Mouse (Mus musculus) heart, embryonic 16.5 days (tissue): ENCODE data around the gene Tcp11l1. TPM values are rescaled to one million over a fixed set of nuclear protein-coding genes. Genes with fewer than 3 reads are reported as not detected.

Experiments used
- ATAC-seq: fragments of 200-750 bp; cut with Nextera tagmentation; replicated peaks from 2 replicates; pipeline ENCODE4 v1.8.0; 2017; ENCODE audit warnings: moderate number of reproducible peaks; ENCODE audit not compliant: insufficient read depth, low FRiP score; ENCODE audit errors: extremely low read depth
- H3K27ac ChIP-seq: fragments of 300-500 bp; sonication (generic); 2 replicates; pipeline ENCODE4 v1.5.1; 2014; ENCODE audit warnings: mild to moderate bottlenecking, low read length, control low read depth, moderate library complexity
- H3K27me3 ChIP-seq: fragments of 300-500 bp; sonication (generic); 2 replicates; pipeline ENCODE4 v1.6.1; 2014; ENCODE audit warnings: low read length, mixed read lengths; ENCODE audit not compliant: control insufficient read depth, insufficient read depth
- H3K36me3 ChIP-seq: fragments of 300-500 bp; sonication (generic); 2 replicates; pipeline ENCODE4 v1.6.1; 2014; ENCODE audit not compliant: control insufficient read depth, insufficient read depth
- H3K4me1 ChIP-seq: fragments of 300-500 bp; sonication (generic); 2 replicates; pipeline ENCODE4 v1.6.1; 2014; ENCODE audit warnings: low read length, mixed read lengths; ENCODE audit not compliant: control insufficient read depth, insufficient read depth
- H3K4me2 ChIP-seq: fragments of 300-500 bp; sonication (generic); 2 replicates; pipeline ENCODE4 v1.6.1; 2014; ENCODE audit warnings: low read depth, mild to moderate bottlenecking, control low read depth, low read length
- H3K4me3 ChIP-seq: fragments of 300-500 bp; sonication (generic); 2 replicates; pipeline ENCODE4 v1.5.1; 2014; ENCODE audit warnings: mild to moderate bottlenecking, control low read depth, low read length
- H3K9ac ChIP-seq: fragments of 300-500 bp; sonication (generic); 2 replicates; pipeline ENCODE4 v1.6.1; 2014; ENCODE audit warnings: low read length, control low read depth
- H3K9me3 ChIP-seq: fragments of 300-500 bp; sonication (generic); replicated peaks from 2 replicates; pipeline ENCODE4 v1.6.1; 2016; ENCODE audit warnings: low read length; ENCODE audit not compliant: control insufficient read depth
- WGBS: fragments of 180-500 bp; shearing (Covaris S2); extraction: QIAGEN DNeasy Blood & Tissue Kit; methylation state at CpG from one replicate; pipeline ENCODE4 v1.1.7; 2014; 5-methylcytosine and 5-hydroxymethylcytosine counted together
- polyA plus RNA-seq: library from polyadenylated mRNA; unstranded; fragments of >200 nt; fragmentation: Nextera tagmentation; extraction: Ambion mirVana; gene quantifications from 2 replicates; pipeline ENCODE4 v1.2.1, GENCODE M21; 2015

Gene Tcp11l1
- polyA plus RNA-seq, 1 experiment from 2014 or later, result 28.0 TPM

GRCm38 (mm10) chr2:104692551-104692950 is 19.4 kb downstream of the Tcp11l1 start:
- H3K4me3 ChIP-seq, result no peak overlapping the region
- ATAC-seq, result no peak
- no peaks in the 10 kb centered on the region for H3K27me3 ChIP-seq
- no peaks in the 10 kb centered on the region for H3K9me3 ChIP-seq
- H3K36me3 ChIP-seq, result no peaks in the 10 kb centered on the region
- WGBS, result 37% methylated on average over 2 of the region's 2 CpGs
- no peak overlapping the region for H3K4me2 ChIP-seq
- H3K27ac ChIP-seq, result no peak overlapping the region
- H3K9ac ChIP-seq, result no peak overlapping the region
- H3K4me1 ChIP-seq, result no peaks in the 10 kb centered on the region

DNA sequence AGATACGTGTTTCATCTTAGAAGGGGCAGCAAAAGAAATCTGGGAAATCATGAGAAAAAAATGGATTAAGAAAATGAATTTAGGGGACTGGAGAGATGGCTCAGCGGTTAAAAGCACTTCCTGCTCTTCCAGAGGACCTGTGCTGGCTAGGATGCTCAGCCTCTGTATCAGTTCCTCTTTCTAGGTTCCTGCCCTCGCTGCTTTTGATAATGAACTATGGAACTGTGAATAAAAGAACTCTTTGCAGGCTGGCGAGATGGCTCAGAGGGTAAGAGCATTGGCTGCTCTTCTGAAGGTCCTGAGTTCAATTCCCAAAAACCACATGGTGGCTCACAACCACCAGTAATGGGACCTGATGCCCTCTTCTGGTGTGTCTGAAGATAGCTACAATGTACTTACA is 21.2 kb downstream of the Tcp11l1 start:
- 74% methylated on average over 4 of the region's 4 CpGs for WGBS

GRCm38 (mm10) chr2:104688724-104689123 is 23.2 kb downstream of the Tcp11l1 start:
- ATAC-seq, result no peak
- H3K36me3 ChIP-seq, result no peaks in the 10 kb centered on the region
- no peaks in the 10 kb centered on the region for H3K9me3 ChIP-seq
- H3K9ac ChIP-seq, result no peak overlapping the region
- no peak overlapping the region for H3K4me3 ChIP-seq
- H3K4me1 ChIP-seq, result no peaks in the 10 kb centered on the region
- WGBS, result 80% methylated on average over 8 of the region's 8 CpGs
- H3K4me2 ChIP-seq, result no peak overlapping the region
- H3K27me3 ChIP-seq, result no peaks in the 10 kb centered on the region
- H3K27ac ChIP-seq, result no peak overlapping the region

More for the DNA sequence above, 21.2 kb downstream of the Tcp11l1 start:
- no peak overlapping the region for H3K9ac ChIP-seq
- no peaks in the 10 kb centered on the region for H3K36me3 ChIP-seq
- no peak for ATAC-seq
- H3K4me2 ChIP-seq, result no peak overlapping the region
- no peaks in the 10 kb centered on the region for H3K4me1 ChIP-seq
- H3K27me3 ChIP-seq, result no peaks in the 10 kb centered on the region
- no peak overlapping the region for H3K27ac ChIP-seq
- H3K4me3 ChIP-seq, result no peak overlapping the region
- H3K9me3 ChIP-seq, result no peaks in the 10 kb centered on the region

- WGBS, result 77% methylated on average over 3 of the region's 3 CpGs
- Histone ChIP-seq H3K4me2 (no peak overlapping the region), H3K36me3 (no peaks in the 10 kb centered on the region), H3K27ac (no peak overlapping the region), H3K4me1 (no peaks in the 10 kb centered on the region), H3K9ac (no peak overlapping the region), H3K9me3 (no peaks in the 10 kb centered on the region), H3K27me3 (no peaks in the 10 kb centered on the region), H3K4me3 (no peak overlapping the region)
- no peak for ATAC-seq
Measured at GRCm38 (mm10) chr2:104688321-104688720, 23.6 kb downstream of the Tcp11l1 start.

DNA sequence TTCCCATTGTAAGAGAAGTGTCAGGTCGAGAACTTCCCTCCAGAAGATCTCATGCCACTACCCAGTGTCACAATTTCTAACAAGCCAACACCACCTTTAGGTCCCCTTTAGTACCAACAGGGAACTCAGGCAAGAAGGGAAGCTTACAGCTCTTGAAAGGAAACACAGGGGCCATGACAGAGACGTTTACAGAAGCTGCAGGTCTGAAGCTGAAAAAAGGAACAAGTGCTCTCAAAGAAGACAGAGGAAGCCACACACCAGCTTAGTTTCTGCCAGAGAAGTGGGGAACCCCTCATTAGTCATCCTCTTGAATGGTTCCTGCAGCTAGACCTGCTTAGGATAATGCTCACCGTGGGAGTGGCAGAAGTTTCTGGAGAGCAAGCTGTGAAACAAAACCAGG is 24.7 kb downstream of the Tcp11l1 start:
- Histone ChIP-seq H3K4me1 (no peaks in the 10 kb centered on the region), H3K9ac (no peak overlapping the region), H3K9me3 (no peaks in the 10 kb centered on the region), H3K27me3 (no peaks in the 10 kb centered on the region), H3K4me3 (no peak overlapping the region), H3K4me2 (no peak overlapping the region), H3K36me3 (no peaks in the 10 kb centered on the region), H3K27ac (no peak overlapping the region)
- WGBS, result 61% methylated on average over 3 of the region's 3 CpGs
- ATAC-seq, result no peak

DNA sequence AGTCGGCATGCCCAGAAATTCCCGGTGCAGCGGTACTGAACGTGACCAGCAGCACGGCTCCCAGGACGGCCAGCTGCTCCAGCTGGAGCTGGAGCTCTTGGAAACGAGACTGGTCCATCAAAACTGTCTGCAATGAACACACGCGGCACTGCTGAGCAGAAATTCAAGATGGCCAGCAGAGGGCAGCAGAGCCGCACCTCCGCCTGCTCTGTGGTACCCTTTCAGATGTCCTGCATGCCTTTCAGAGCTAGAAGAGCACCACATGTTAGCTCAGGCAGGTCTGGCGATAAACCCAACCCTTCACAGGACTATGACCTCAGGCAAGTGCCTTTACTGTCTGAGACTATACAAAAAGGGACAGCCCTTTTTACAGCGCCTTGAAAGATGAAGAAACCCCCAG is 26.6 kb downstream of the Tcp11l1 start:
- Histone ChIP-seq H3K27me3 (no peaks in the 10 kb centered on the region), H3K9me3 (no peaks in the 10 kb centered on the region), H3K4me2 (peak overlapping the region; percentile 18; the same call in 1 of the 2 replicates), H3K27ac (no peak overlapping the region), H3K4me3 (no peak overlapping the region), H3K9ac (no peak overlapping the region), H3K4me1 (no peaks in the 10 kb centered on the region), H3K36me3 (no peaks in the 10 kb centered on the region)
- WGBS, result 7% methylated on average over 13 of the region's 13 CpGs
- peak; percentile 89 for ATAC-seq

DNA sequence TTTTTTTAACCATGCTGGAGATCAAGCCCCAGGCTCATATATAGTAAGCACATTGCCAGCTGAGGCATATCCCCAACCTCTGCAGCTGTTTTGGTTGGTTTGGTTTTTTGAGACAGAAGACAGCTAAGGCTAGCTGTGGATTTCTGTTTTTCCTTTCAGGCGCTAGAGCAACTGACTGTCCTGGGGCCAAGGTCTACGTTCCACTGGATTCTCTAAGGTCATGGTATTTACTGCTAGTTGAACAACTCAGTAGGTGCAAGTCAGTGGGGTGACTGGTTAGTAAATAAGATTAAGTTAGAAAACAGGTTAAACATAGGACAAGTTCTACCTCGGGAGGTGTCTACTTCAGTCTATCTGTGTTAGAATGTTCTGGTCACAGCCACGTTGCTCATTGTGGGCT is 27.2 kb downstream of the Tcp11l1 start:
- Histone ChIP-seq H3K9ac (no peak overlapping the region), H3K4me2 (no peak overlapping the region), H3K27ac (no peak overlapping the region), H3K4me3 (no peak overlapping the region), H3K4me1 (no peaks in the 10 kb centered on the region), H3K27me3 (no peaks in the 10 kb centered on the region), H3K36me3 (no peaks in the 10 kb centered on the region), H3K9me3 (no peaks in the 10 kb centered on the region)
- 89% methylated on average over 4 of the region's 4 CpGs for WGBS
- no peak for ATAC-seq

DNA sequence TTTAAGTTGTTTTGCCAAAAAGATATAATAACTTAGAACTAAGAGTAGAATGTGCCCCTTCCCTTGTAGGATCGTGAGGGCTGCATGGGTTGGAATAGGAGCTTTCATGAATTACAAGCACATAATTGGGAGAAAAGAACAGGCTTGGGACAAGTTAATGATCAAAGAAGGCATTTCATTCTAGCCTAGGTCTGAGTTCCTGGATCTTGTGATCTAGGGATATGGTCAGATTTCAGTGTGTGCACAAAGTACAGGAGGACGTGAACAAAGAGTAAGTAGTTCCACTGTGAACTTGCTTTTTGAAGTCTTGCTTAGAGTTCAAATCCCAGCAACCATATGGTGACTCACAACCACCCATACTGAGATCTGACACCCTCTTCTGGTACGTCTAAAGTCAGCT is 34.6 kb downstream of the Tcp11l1 start:
- no peaks in the 10 kb centered on the region for H3K36me3 ChIP-seq
- no peak overlapping the region for H3K4me3 ChIP-seq
- no peaks in the 10 kb centered on the region for H3K27me3 ChIP-seq
- 83% methylated on average over 3 of the region's 3 CpGs for WGBS
- no peak for ATAC-seq
- no peaks in the 10 kb centered on the region for H3K4me1 ChIP-seq
- H3K27ac ChIP-seq, result no peak overlapping the region
- no peak overlapping the region for H3K9ac ChIP-seq
- H3K4me2 ChIP-seq, result no peak overlapping the region
- H3K9me3 ChIP-seq, result no peaks in the 10 kb centered on the region

GRCm38 (mm10) chr2:104671724-104672123 is 40.2 kb downstream of the Tcp11l1 start:
- Histone ChIP-seq H3K9me3 (no peaks in the 10 kb centered on the region), H3K27me3 (no peaks in the 10 kb centered on the region), H3K4me2 (no peak overlapping the region), H3K27ac (no peak overlapping the region), H3K4me1 (no peaks in the 10 kb centered on the region), H3K36me3 (no peaks in the 10 kb centered on the region), H3K4me3 (no peak overlapping the region), H3K9ac (no peak overlapping the region)
- ATAC-seq, result no peak
